Mouse (Mus musculus) mature B cell (primary cell): Measurements from ENCODE around the gene Nr0b1.

Experiments used
- in situ Hi-C: fragments of 300-500 bp; cut with MboI; formaldehyde crosslinking; loops from 2 replicates; pipeline ENCODE4 v1.14.3; 2019

Gene Nr0b1

GRCm38 (mm10) chrX:86191614-86192419 is at the start of gene Nr0b1:
TSS of gene Nr0b1 (plus strand) at chrX:86191764.
- in situ Hi-C loops = no loop called here

DNA sequence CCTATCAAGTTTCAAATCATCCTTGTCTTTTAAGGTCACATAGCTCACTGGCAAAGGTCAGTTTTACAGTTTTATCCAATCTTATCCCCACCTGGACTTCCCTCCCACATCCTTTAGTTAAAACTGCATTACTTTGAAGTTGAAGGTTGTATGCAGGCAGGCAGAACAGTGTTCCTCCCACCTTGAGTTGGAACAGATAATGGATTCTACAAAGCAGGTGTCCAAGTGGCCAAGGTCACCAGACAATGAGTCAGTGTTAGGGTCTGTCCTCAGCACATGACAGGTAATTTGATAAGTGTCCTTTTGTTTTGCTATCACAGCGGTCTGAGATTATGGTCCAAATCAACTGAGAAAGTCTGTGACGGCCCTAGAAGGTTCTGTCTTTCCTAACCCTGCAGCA is 4.3 kb upstream of the Nr0b1 start:
- in situ Hi-C loops = no loop called here

GRCm38 (mm10) chrX:86192420-86192994 is 943 bp downstream of the Nr0b1 start:
- in situ Hi-C loops = no loop called here

DNA sequence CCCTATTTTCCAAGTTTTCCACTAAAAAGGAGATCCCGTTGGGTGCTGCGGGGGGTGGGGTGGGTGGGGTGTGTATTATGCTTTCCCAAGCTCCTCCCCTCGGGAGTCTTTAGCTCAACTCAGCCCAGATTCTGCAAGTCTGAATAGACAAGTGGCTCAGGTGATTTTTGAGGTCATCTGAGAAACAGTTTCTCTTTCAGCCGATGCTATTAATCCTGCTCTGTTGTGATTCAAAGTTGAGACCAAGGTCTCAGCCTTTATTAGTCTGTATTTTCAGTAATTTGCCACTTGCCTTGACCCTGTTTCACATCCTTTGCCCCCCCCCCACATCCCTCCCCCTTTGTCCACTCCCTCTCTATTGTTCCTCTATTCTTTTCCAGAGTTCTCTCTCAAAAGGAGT is 1.8 kb downstream of the Nr0b1 start:
- in situ Hi-C loops = no loop called here

GRCm38 (mm10) chrX:86237246-86237645 is 45.7 kb downstream of the Nr0b1 start:
- in situ Hi-C loops = no loop called here
